22 mouse cellular contexts compared by ENCODE assay signal in genomic region chr13:59695781-59696180, GRCm38 (mm10). TPM values are rescaled to one million over a fixed set of nuclear protein-coding genes. Genes with fewer than 3 reads are reported as not detected.
"Had no signal": no experiment of that assay in that cellular context is flagged by ENCODE, and none has a peak within 500 bp of the region (broad histone marks: within the 10 kb centered on the region; RNA-seq: fewer than 3 reads in every experiment).

No protein-coding gene starts in this region.

- H3K36me3 ChIP-seq: intestine, embryonic 15.5 days; limb, embryonic 13.5 days; liver, embryonic 15.5 days; midbrain, embryonic 12.5 days; neural tube, embryonic 15.5 days had no signal

- DNase-seq: kidney, adult 18-20 months; kidney, postnatal 14 days; left cerebral cortex, postnatal 4 days; lung, adult 2 months; lung, postnatal 4 days had no signal

- ATAC-seq: intestine, embryonic 15.5 days; lung, postnatal 0 days; midbrain, embryonic 16.5 days had no signal

- H3K27me3 ChIP-seq: intestine, embryonic 15.5 days; limb, embryonic 13.5 days; neural tube, embryonic 15.5 days had no signal

- H3K4me1 ChIP-seq: intestine, embryonic 15.5 days; limb, embryonic 13.5 days; liver, embryonic 15.5 days; midbrain, embryonic 12.5 days; neural tube, embryonic 15.5 days had no signal

- H3K9ac ChIP-seq: intestine, embryonic 15.5 days; limb, embryonic 13.5 days; liver, embryonic 15.5 days; midbrain, embryonic 12.5 days; neural tube, embryonic 15.5 days had no signal

- H3K9me3 ChIP-seq: intestine, embryonic 15.5 days; limb, embryonic 13.5 days; liver, embryonic 15.5 days; midbrain, embryonic 12.5 days; neural tube, embryonic 15.5 days had no signal

- H3K4me3 ChIP-seq: intestine, embryonic 15.5 days; limb, embryonic 13.5 days; liver, embryonic 15.5 days; midbrain, embryonic 12.5 days; neural tube, embryonic 15.5 days had no signal

- H3K4me2 ChIP-seq: intestine, embryonic 15.5 days; limb, embryonic 13.5 days; liver, embryonic 15.5 days; midbrain, embryonic 12.5 days; neural tube, embryonic 15.5 days had no signal

- H3K27ac ChIP-seq: intestine, embryonic 15.5 days; limb, embryonic 13.5 days; liver, embryonic 15.5 days; midbrain, embryonic 12.5 days; neural tube, embryonic 15.5 days had no signal

RNA-seq across cellular contexts. Expression of gene 4921517D22Rik, which starts 1.9 kb away (rescaled TPM):
- total RNA-seq: layer of hippocampus, adult 8-10 months; layer of hippocampus, postnatal 14 days; left cerebral cortex, adult 18-20 months; left cerebral cortex, postnatal 10 days; left cerebral cortex, postnatal 4 days; liver, adult 2 months; megakaryocyte, adult 5-6 weeks had no signal
- polyA plus RNA-seq: intestine, embryonic 15.5 days; kidney, embryonic 14.5 days; large intestine, adult 2 months; limb, embryonic 13.5 days; liver, adult 2 months; liver, embryonic 15.5 days; lung, adult 2 months; lung, postnatal 0 days; midbrain, embryonic 12.5 days; midbrain, embryonic 16.5 days; neural tube, embryonic 11.5 days; neural tube, embryonic 15.5 days; stomach, embryonic 14.5 days had no signal

RNA-seq across cellular contexts. Expression of gene Spata31d1a, which starts 14.3 kb away (rescaled TPM):
- total RNA-seq: liver, adult 2 months had no signal
- polyA plus RNA-seq: intestine, embryonic 15.5 days; large intestine, adult 2 months; limb, embryonic 13.5 days; liver, adult 2 months; liver, embryonic 15.5 days; lung, adult 2 months; neural tube, embryonic 11.5 days had no signal

RNA-seq across cellular contexts. Expression of gene Spata31d1b, which starts 16.3 kb away (rescaled TPM):
- total RNA-seq: left cerebral cortex, postnatal 10 days; left cerebral cortex, postnatal 4 days; liver, adult 2 months; megakaryocyte, adult 5-6 weeks had no signal
- polyA plus RNA-seq: intestine, embryonic 15.5 days; kidney, embryonic 14.5 days; large intestine, adult 2 months; limb, embryonic 13.5 days; liver, adult 2 months; lung, adult 2 months; lung, postnatal 0 days; midbrain, embryonic 12.5 days; midbrain, embryonic 16.5 days; neural tube, embryonic 11.5 days; neural tube, embryonic 15.5 days; stomach, embryonic 14.5 days had no signal

RNA-seq across cellular contexts. Expression of gene Spata31d1d, which starts 35.8 kb away (rescaled TPM):
- total RNA-seq: layer of hippocampus, adult 8-10 months; layer of hippocampus, postnatal 14 days; left cerebral cortex, adult 18-20 months; left cerebral cortex, postnatal 10 days; liver, adult 2 months; megakaryocyte, adult 5-6 weeks had no signal
- polyA plus RNA-seq: intestine, embryonic 15.5 days; kidney, embryonic 14.5 days; large intestine, adult 2 months; limb, embryonic 13.5 days; liver, adult 2 months; liver, embryonic 15.5 days; lung, adult 2 months; lung, postnatal 0 days; midbrain, embryonic 12.5 days; midbrain, embryonic 16.5 days; neural tube, embryonic 11.5 days; neural tube, embryonic 15.5 days; stomach, embryonic 14.5 days had no signal
